26 mouse cellular contexts compared by ENCODE assay signal in genomic region chr12:69411936-69412335, GRCm38 (mm10). TPM values are rescaled to one million over a fixed set of nuclear protein-coding genes. Genes with fewer than 3 reads are reported as not detected.
DNase-seq lines count a peak whose midpoint lies in the region; ATAC-seq and TF ChIP-seq lines count a peak whose summit lies in the region.
"Had no signal": no experiment of that assay in that cellular context is flagged by ENCODE, and none has a peak within 500 bp of the region (broad histone marks: within the 10 kb centered on the region; RNA-seq: fewer than 3 reads in every experiment).

No protein-coding gene starts in this region.

- peak overlapping the region; percentile 42 for H3K27ac ChIP-seq in embryonic fibroblast, embryonic 13.5 days (ENCODE audit: insufficient read depth, low read length)
- H3K27ac ChIP-seq in forebrain, embryonic 11.5 days (ENCODE audit: low read depth, low read length) = no peak overlapping the region
- H3K27ac ChIP-seq: embryonic facial prominence, embryonic 15.5 days; forebrain, embryonic 15.5 days; limb, embryonic 10.5 days; limb, embryonic 15.5 days; liver, embryonic 13.5 days had no signal

- H3K4me2 ChIP-seq in forebrain, embryonic 11.5 days (ENCODE audit: low read depth, low read length, severe bottlenecking) = no peak overlapping the region
- H3K4me2 ChIP-seq: embryonic facial prominence, embryonic 15.5 days; forebrain, embryonic 15.5 days; limb, embryonic 15.5 days; liver, embryonic 13.5 days had no signal

- no peaks in the 10 kb centered on the region for H3K9me3 ChIP-seq in forebrain, embryonic 11.5 days (ENCODE audit: control insufficient read depth, low read length)
- H3K9me3 ChIP-seq: embryonic facial prominence, embryonic 15.5 days; forebrain, embryonic 15.5 days; limb, embryonic 10.5 days; limb, embryonic 15.5 days; liver, embryonic 13.5 days had no signal

- no peak overlapping the region for H3K4me3 ChIP-seq in embryonic fibroblast, embryonic 13.5 days (ENCODE audit: insufficient read depth, low read length)
- H3K4me3 ChIP-seq in forebrain, embryonic 11.5 days (ENCODE audit: low read depth, low read length) = no peak overlapping the region
- H3K4me3 ChIP-seq: embryonic facial prominence, embryonic 15.5 days; forebrain, embryonic 15.5 days; limb, embryonic 10.5 days; limb, embryonic 15.5 days; liver, embryonic 13.5 days had no signal

- 0 out of 2 replicates have a peak, but pooled peaks have one; percentile 11 for ATAC-seq in megakaryocyte progenitor cell, adult 5-6 weeks (replicated peaks; ENCODE audit: poor library complexity)
- no peak for ATAC-seq in forebrain, embryonic 11.5 days (replicated peaks; ENCODE audit: low FRiP score)
- ATAC-seq: forebrain, embryonic 15.5 days; hindbrain, embryonic 16.5 days; intestine, embryonic 16.5 days; lung, postnatal 0 days had no signal

- DNase-seq in 3134 (ENCODE audit: extremely low read depth, insufficient read length, low spot score) = peak; percentile 43
- DNase-seq in CD4-positive helper T cell, adult 2 months (ENCODE audit: low read depth, low spot score) = peak; percentile 64
- DNase-seq in embryo, embryonic 9.5 days (ENCODE audit: extremely low spot score) = no peak
- DNase-seq in cerebellum, postnatal 14 days = no peak
- DNase-seq in forebrain, embryonic 11.5 days (ENCODE audit: low spot score) = no peak
- DNase-seq in neural tube, embryonic 10.5 days (ENCODE audit: extremely low spot score, low spot score) = no peak
- DNase-seq: adrenal gland, adult 2 months; cerebellum, adult 8-10 months; heart, postnatal 14 days; kidney, postnatal 14 days; layer of hippocampus, adult 9-11 months; liver, embryonic 13.5 days; lung, adult 18-20 months; lung, postnatal 4 days; midbrain, embryonic 14.5 days; right cerebral cortex, postnatal 14 days; thymus, postnatal 14 days had no signal

- H3K36me3 ChIP-seq in forebrain, embryonic 11.5 days (ENCODE audit: control insufficient read depth, insufficient read depth, low read length) = no peaks in the 10 kb centered on the region
- H3K36me3 ChIP-seq: embryonic facial prominence, embryonic 15.5 days; forebrain, embryonic 15.5 days; limb, embryonic 10.5 days; limb, embryonic 15.5 days; liver, embryonic 13.5 days had no signal

- no peak overlapping the region for H3K9ac ChIP-seq in forebrain, embryonic 11.5 days (ENCODE audit: low read length)
- H3K9ac ChIP-seq: embryonic facial prominence, embryonic 15.5 days; forebrain, embryonic 15.5 days; limb, embryonic 15.5 days; liver, embryonic 13.5 days had no signal

- no peaks in the 10 kb centered on the region for H3K27me3 ChIP-seq in forebrain, embryonic 11.5 days (ENCODE audit: control insufficient read depth, insufficient read depth, low read length)
- H3K27me3 ChIP-seq: embryonic facial prominence, embryonic 15.5 days; forebrain, embryonic 15.5 days; limb, embryonic 15.5 days; liver, embryonic 13.5 days had no signal

- TF ChIP-seq CTCF in embryonic fibroblast, embryonic 13.5 days (IDR thresholded peaks at IDR 0.05; ENCODE audit: borderline replicate concordance, insufficient read depth, low read length) = no peak

- WGBS in forebrain, embryonic 11.5 days = 63% methylated on average over 4 of the region's 4 CpGs

- no peak for TF ChIP-seq POLR2A in embryonic fibroblast, embryonic 13.5 days (IDR thresholded peaks at IDR 0.05; ENCODE audit: low read depth, low read length)

- H3K4me1 ChIP-seq in embryonic fibroblast, embryonic 13.5 days (ENCODE audit: control insufficient read depth, insufficient read depth, low read length) = peaks cover 9% of the 10 kb centered on the region; the same call in 1 of the 2 replicates
- no peaks in the 10 kb centered on the region for H3K4me1 ChIP-seq in forebrain, embryonic 11.5 days (replicated peaks; ENCODE audit: control insufficient read depth, insufficient read depth, low read length)
- H3K4me1 ChIP-seq: embryonic facial prominence, embryonic 15.5 days; forebrain, embryonic 15.5 days; limb, embryonic 15.5 days; liver, embryonic 13.5 days had no signal

RNA-seq across cellular contexts. Expression of gene Gm9887, which starts 39.7 kb away (rescaled TPM):
- polyA plus RNA-seq in embryonic fibroblast, embryonic 13.5 days (2011; ENCODE audit: insufficient read length, low read depth, missing spikeins) = not detected in 2 replicates
- total RNA-seq in megakaryocyte progenitor cell, adult 5-6 weeks (2015) = not detected in 2 replicates
- total RNA-seq in megakaryocyte progenitor cell, adult 5-6 weeks (2017) = 1.5 TPM in 1 of 2 replicates, not detected in the other
- polyA plus RNA-seq in forebrain, embryonic 11.5 days (2014; fragmentation: Nextera tagmentation; extraction: Ambion mirVana) = 0.80 and 2.3 TPM in 2 replicates

RNA-seq across cellular contexts. Expression of gene Arf6, which starts 40.0 kb away (rescaled TPM):
- polyA plus RNA-seq in embryonic fibroblast, embryonic 13.5 days (2011; ENCODE audit: insufficient read length, low read depth, missing spikeins) = 106 and 119 TPM in 2 replicates
- total RNA-seq in megakaryocyte progenitor cell, adult 5-6 weeks (2015) = 89.6 and 90.6 TPM in 2 replicates
- total RNA-seq in megakaryocyte progenitor cell, adult 5-6 weeks (2017) = 145 and 148 TPM in 2 replicates
- polyA plus RNA-seq in forebrain, embryonic 11.5 days (2014; fragmentation: Nextera tagmentation; extraction: Ambion mirVana) = 48.7 and 59.7 TPM in 2 replicates

RNA-seq across cellular contexts. Expression of gene Nemf, which starts 55.0 kb away (rescaled TPM):
- polyA plus RNA-seq in embryonic fibroblast, embryonic 13.5 days (2011; ENCODE audit: insufficient read length, low read depth, missing spikeins) = 57.2 and 70.2 TPM in 2 replicates
- 62.7 and 76.9 TPM in 2 replicates for total RNA-seq in megakaryocyte progenitor cell, adult 5-6 weeks (2015)
- 80.0 and 130 TPM in 2 replicates for total RNA-seq in megakaryocyte progenitor cell, adult 5-6 weeks (2017)
- 92.2 and 98.0 TPM in 2 replicates for polyA plus RNA-seq in forebrain, embryonic 11.5 days (2014; fragmentation: Nextera tagmentation; extraction: Ambion mirVana)

Comparison
In these comparisons a context has a peak if more than half of its experiments do, and no peak if none do; other contexts are left out.
1. DNase-seq: peak in 3134 (single experiment) and CD4-positive helper T cell, adult 2 months (single experiment); none in embryo, embryonic 9.5 days (single experiment), cerebellum, postnatal 14 days (0 of 2), forebrain, embryonic 11.5 days (single experiment) and neural tube, embryonic 10.5 days (single experiment).